Mouse (Mus musculus) cortical plate, adult 2 months (tissue): Measurements from ENCODE around the gene Sec23b.

Experiments used
- CTCF ChIP-seq: fragments of 200-500 bp; IDR thresholded peaks from 2 replicates; pipeline ENCODE4 v1.5.1; 2011; ENCODE audit warnings: mild to moderate bottlenecking, control low read depth, low read length; ENCODE audit not compliant: insufficient read depth; ENCODE audit errors: extremely low read depth
- POLR2A ChIP-seq: fragments of 200-500 bp; IDR thresholded peaks from 2 replicates; pipeline ENCODE4 v1.6.1; 2011; ENCODE audit warnings: mild to moderate bottlenecking, low read length, control low read depth; ENCODE audit not compliant: insufficient read depth; ENCODE audit errors: extremely low read depth

DNA sequence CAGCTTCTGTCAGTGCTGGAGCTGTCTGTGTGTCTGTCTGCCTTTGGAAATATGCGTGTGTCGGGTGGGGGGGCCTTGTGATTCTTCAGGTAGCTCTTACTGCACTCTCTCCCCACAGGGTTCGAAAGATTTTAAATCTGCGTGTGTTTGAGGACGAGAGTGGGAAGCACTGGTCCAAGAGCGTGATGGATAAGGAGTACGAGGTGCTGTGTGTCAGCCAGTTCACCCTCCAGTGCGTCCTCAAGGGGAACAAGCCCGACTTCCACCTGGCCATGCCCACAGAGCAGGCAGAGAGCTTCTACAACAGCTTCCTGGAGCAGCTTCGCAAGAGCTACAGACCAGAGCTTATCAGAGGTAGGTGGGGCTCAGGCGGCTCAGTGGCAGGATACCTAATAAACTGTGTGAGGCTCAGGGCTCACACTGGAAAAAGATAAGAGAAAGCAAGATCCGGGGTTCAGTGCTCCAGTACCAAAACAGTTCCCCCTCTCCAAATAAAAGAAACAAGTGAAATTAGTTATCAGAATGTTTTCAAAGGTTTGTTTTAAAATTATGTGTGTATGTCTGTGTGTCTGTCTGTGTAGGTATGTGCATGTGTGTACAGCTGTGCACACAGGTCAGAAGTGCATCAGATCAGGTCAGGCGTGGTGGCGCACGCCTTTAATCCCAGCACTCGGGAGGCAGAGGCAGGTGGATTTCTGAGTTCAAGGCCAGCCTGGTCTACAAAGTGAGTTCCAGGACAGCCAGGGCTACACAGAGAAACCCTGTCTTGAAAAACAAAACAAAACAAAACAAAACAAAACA is 61.2 kb downstream of the Sec23b start:
- TF ChIP-seq CTCF = no peak
- no peak for TF ChIP-seq POLR2A
